Mouse (Mus musculus) liver, embryonic 14.5 days (tissue): ENCODE results near the gene Aspscr1. TPM values are rescaled to one million over a fixed set of nuclear protein-coding genes. Genes with fewer than 3 reads are reported as not detected.

ENCODE experiments used
- ATAC-seq: fragments of 200-750 bp; cut with Nextera tagmentation; 2 replicates; pipeline ENCODE4 v1.8.0; 2017; ENCODE audit warnings: moderate number of reproducible peaks, mild to moderate bottlenecking, moderate library complexity; ENCODE audit not compliant: insufficient read depth
- DNase-seq, 3 experiments: peaks; one replicate each; pipeline ENCODE4 v3.0.0-alpha.2; 2012 to 2013; ENCODE audit warnings: low read depth in 3 of 3, low spot score in 3 of 3
- H3K27ac ChIP-seq: fragments of 300-500 bp; sonication (generic); 2 replicates; pipeline ENCODE4 v1.5.1; 2014; ENCODE audit warnings: moderate library complexity, mild to moderate bottlenecking, control low read depth, inconsistent platforms
- H3K27me3 ChIP-seq: fragments of 300-500 bp; sonication (generic); 2 replicates; pipeline ENCODE4 v1.6.1; 2014; ENCODE audit warnings: mild to moderate bottlenecking, low read length, moderate library complexity; ENCODE audit not compliant: control insufficient read depth, insufficient read depth
- H3K36me3 ChIP-seq: fragments of 300-500 bp; sonication (generic); replicated peaks from 2 replicates; pipeline ENCODE4 v1.6.1; 2014; ENCODE audit warnings: low read depth; ENCODE audit not compliant: control insufficient read depth, insufficient read depth
- H3K4me1 ChIP-seq, 2 experiments: fragments of 200-500 bp in 1 of 2; fragments of 300-500 bp in 1 of 2; sonication (generic) in 1 of 2; replicated peaks; 2 replicates each; pipeline ENCODE4 v1.6.1; 2012 to 2014; ENCODE audit warnings: antibody characterized with exemption in 1 of 2, inconsistent platforms in 1 of 2, low read length in 1 of 2; ENCODE audit not compliant: control insufficient read depth in 2 of 2, insufficient read depth in 2 of 2
- H3K4me2 ChIP-seq: fragments of 300-500 bp; sonication (generic); 2 replicates; pipeline ENCODE4 v1.6.1; 2014; ENCODE audit warnings: low read depth, mild to moderate bottlenecking, control low read depth, moderate library complexity
- H3K4me3 ChIP-seq, 2 experiments: fragments of 200-500 bp in 1 of 2; fragments of 300-500 bp in 1 of 2; sonication (generic) in 1 of 2; 2 replicates each; pipeline ENCODE4 v1.5.1; 2012 to 2014; ENCODE audit warnings: low read depth in 2 of 2, low read length in 2 of 2, mild to moderate bottlenecking in 2 of 2, control low read depth in 1 of 2, inconsistent platforms in 1 of 2, moderate library complexity in 1 of 2; ENCODE audit not compliant: insufficient read depth in 1 of 2
- H3K9ac ChIP-seq: fragments of 300-500 bp; sonication (generic); replicated peaks from 2 replicates; pipeline ENCODE4 v1.6.1; 2014; ENCODE audit warnings: mild to moderate bottlenecking, control low read depth, moderate library complexity
- H3K9me3 ChIP-seq: fragments of 300-500 bp; sonication (generic); 2 replicates; pipeline ENCODE4 v1.6.1; 2016; ENCODE audit warnings: low read length, mixed read lengths; ENCODE audit not compliant: control insufficient read depth
- CTCF ChIP-seq: IDR thresholded peaks from 2 replicates; pipeline ENCODE4 v1.5.1; 2016; ENCODE audit warnings: antibody characterized with exemption, low read depth, control low read depth
- EP300 ChIP-seq: IDR thresholded peaks from 2 replicates; pipeline ENCODE4 v1.6.1; 2016; ENCODE audit warnings: antibody characterized with exemption, low read depth
- WGBS: fragments of 180-500 bp; shearing (Covaris S2); extraction: QIAGEN DNeasy Blood & Tissue Kit; methylation state at CpG from one replicate; pipeline ENCODE4 v1.1.7; 2014; ENCODE audit not compliant: insufficient replicate concordance; 5-methylcytosine and 5-hydroxymethylcytosine counted together
- polyA plus RNA-seq, 2 experiments: library from polyadenylated mRNA; depleted of rRNA in 1 of 2; stranded (reverse) in 1 of 2; unstranded in 1 of 2; fragments of >200 nt; fragmentation: Nextera tagmentation in 1 of 2; extraction: Ambion mirVana in 1 of 2; gene quantifications; 2 replicates each; pipeline versions ENCODE4 v1.2.1 to v1.2.3; 2012 to 2014

The Aspscr1 gene
- polyA plus RNA-seq, 2 experiments: 16.9 to 34.6 TPM

GRCm38 (mm10) chr11:120689365-120689764, 16.6 kb downstream of the Aspscr1 start:
- ATAC-seq: no peak
- DNase-seq: no peak
- no peak overlapping the region for H3K9ac ChIP-seq
- H3K9me3 ChIP-seq: no peaks in the 10 kb centered on the region
- no peak overlapping the region for H3K4me3 ChIP-seq
- H3K36me3 ChIP-seq: peaks cover 3% of the 10 kb centered on the region; the same call in 1 of the 2 replicates
- H3K27ac ChIP-seq: no peak overlapping the region
- 57% methylated on average over 3 of the region's 3 CpGs for WGBS
- no peak for TF ChIP-seq CTCF
- no peak for TF ChIP-seq EP300
- no peak overlapping the region for H3K4me2 ChIP-seq
- H3K27me3 ChIP-seq: no peaks in the 10 kb centered on the region
- H3K4me1 ChIP-seq: no peaks in the 10 kb centered on the region

GRCm38 (mm10) chr11:120692471-120693011, 19.8 kb downstream of the Aspscr1 start:
- no peak overlapping the region for H3K4me2 ChIP-seq
- no peak overlapping the region for H3K9ac ChIP-seq
- ATAC-seq (no peak), DNase-seq (no peak)
- no peaks in the 10 kb centered on the region for H3K9me3 ChIP-seq
- H3K4me3 ChIP-seq: no peak overlapping the region
- no peaks in the 10 kb centered on the region; the same call in 1 of the 2 replicates for H3K36me3 ChIP-seq
- H3K27me3 ChIP-seq: no peaks in the 10 kb centered on the region
- no peaks in the 10 kb centered on the region for H3K4me1 ChIP-seq
- 86% methylated on average over 4 of the region's 4 CpGs for WGBS
- TF ChIP-seq CTCF (no peak), EP300 (no peak)
- no peak overlapping the region for H3K27ac ChIP-seq

GRCm38 (mm10) chr11:120693461-120693860, 20.7 kb downstream of the Aspscr1 start:
- WGBS: 57% methylated on average over 3 of the region's 3 CpGs
- no peak overlapping the region for H3K27ac ChIP-seq
- no peaks in the 10 kb centered on the region; the same call in 1 of the 2 replicates for H3K36me3 ChIP-seq
- H3K4me1 ChIP-seq: no peaks in the 10 kb centered on the region
- no peak overlapping the region for H3K9ac ChIP-seq
- H3K4me2 ChIP-seq: no peak overlapping the region
- TF ChIP-seq EP300: no peak
- H3K9me3 ChIP-seq: no peaks in the 10 kb centered on the region
- no peak overlapping the region for H3K4me3 ChIP-seq
- ATAC-seq: no peak
- no peak for DNase-seq
- no peaks in the 10 kb centered on the region for H3K27me3 ChIP-seq

GRCm38 (mm10) chr11:120695184-120695583, 22.4 kb downstream of the Aspscr1 start:
- 57% methylated on average over 4 of the region's 4 CpGs for WGBS
- Histone ChIP-seq H3K4me3 (no peak overlapping the region), H3K27ac (no peak overlapping the region), H3K4me1 (no peaks in the 10 kb centered on the region), H3K36me3 (no peaks in the 10 kb centered on the region), H3K27me3 (no peaks in the 10 kb centered on the region), H3K9ac (no peak overlapping the region), H3K9me3 (no peaks in the 10 kb centered on the region), H3K4me2 (no peak overlapping the region)
- ATAC-seq (no peak), DNase-seq (no peak)
- no peak for TF ChIP-seq EP300
- TF ChIP-seq CTCF: no peak

GRCm38 (mm10) chr11:120695641-120696040, 22.9 kb downstream of the Aspscr1 start:
- H3K9ac ChIP-seq: no peak overlapping the region

More at GRCm38 (mm10) chr11:120695641-120696040, 22.9 kb downstream of the Aspscr1 start:
- Histone ChIP-seq H3K9me3 (no peaks in the 10 kb centered on the region), H3K4me2 (no peak overlapping the region), H3K27ac (no peak overlapping the region), H3K4me3 (no peak overlapping the region), H3K36me3 (no peaks in the 10 kb centered on the region), H3K4me1 (no peaks in the 10 kb centered on the region), H3K27me3 (no peaks in the 10 kb centered on the region)
- TF ChIP-seq CTCF (no peak), EP300 (no peak)
- ATAC-seq (no peak), DNase-seq (no peak)
- WGBS: 78% methylated on average over 12 of the region's 12 CpGs
